Comparison of ENCODE assay signal across 18 mouse cellular contexts in genomic region chr17:75323229-75323628, GRCm38 (mm10).
"Had no signal": no experiment of that assay in that cellular context is flagged by ENCODE, and none has a peak within 500 bp of the region (broad histone marks: within the 10 kb centered on the region; RNA-seq: fewer than 3 reads in every experiment).

No protein-coding gene starts in this region.

- H3K9me3 ChIP-seq: intestine, embryonic 15.5 days; kidney, embryonic 15.5 days; liver, embryonic 13.5 days; megakaryocyte, embryonic 14.5 days; midbrain, embryonic 15.5 days; neural tube, embryonic 12.5 days had no signal

- ATAC-seq: intestine, embryonic 15.5 days; liver, postnatal 0 days; midbrain, embryonic 15.5 days had no signal

- H3K27ac ChIP-seq: intestine, embryonic 15.5 days; kidney, embryonic 15.5 days; liver, embryonic 13.5 days; macrophage; midbrain, embryonic 15.5 days; neural tube, embryonic 12.5 days had no signal

- H3K36me3 ChIP-seq: intestine, embryonic 15.5 days; liver, embryonic 13.5 days; midbrain, embryonic 15.5 days; neural tube, embryonic 12.5 days had no signal

- H3K4me1 ChIP-seq: intestine, embryonic 15.5 days; kidney, embryonic 15.5 days; liver, embryonic 13.5 days; midbrain, embryonic 15.5 days; neural tube, embryonic 12.5 days had no signal

- H3K4me3 ChIP-seq: intestine, embryonic 15.5 days; kidney, embryonic 15.5 days; liver, embryonic 13.5 days; megakaryocyte, embryonic 14.5 days; midbrain, embryonic 15.5 days; neural tube, embryonic 12.5 days had no signal

- H3K27me3 ChIP-seq: intestine, embryonic 15.5 days; kidney, embryonic 15.5 days; liver, embryonic 13.5 days; megakaryocyte, embryonic 14.5 days; midbrain, embryonic 15.5 days; neural tube, embryonic 12.5 days had no signal

- H3K9ac ChIP-seq: intestine, embryonic 15.5 days; kidney, embryonic 15.5 days; liver, embryonic 13.5 days; liver, postnatal 0 days; midbrain, embryonic 15.5 days; neural tube, embryonic 12.5 days had no signal

- H3K4me2 ChIP-seq: intestine, embryonic 15.5 days; kidney, embryonic 15.5 days; liver, embryonic 13.5 days; midbrain, embryonic 11.5 days; midbrain, embryonic 15.5 days; neural tube, embryonic 12.5 days had no signal

- DNase-seq: kidney, adult 2 months; kidney, postnatal 14 days; layer of hippocampus, postnatal 36 days; left cerebral cortex, postnatal 4 days; liver, embryonic 13.5 days; liver, postnatal 0 days; retina, postnatal 1 day; right cerebral cortex, postnatal 4 days; spleen, adult 18-20 months; thymus, adult 18-20 months; thymus, postnatal 14 days had no signal
